Mouse (Mus musculus): ENCODE data around the gene Rpl36-ps4.

DNA sequence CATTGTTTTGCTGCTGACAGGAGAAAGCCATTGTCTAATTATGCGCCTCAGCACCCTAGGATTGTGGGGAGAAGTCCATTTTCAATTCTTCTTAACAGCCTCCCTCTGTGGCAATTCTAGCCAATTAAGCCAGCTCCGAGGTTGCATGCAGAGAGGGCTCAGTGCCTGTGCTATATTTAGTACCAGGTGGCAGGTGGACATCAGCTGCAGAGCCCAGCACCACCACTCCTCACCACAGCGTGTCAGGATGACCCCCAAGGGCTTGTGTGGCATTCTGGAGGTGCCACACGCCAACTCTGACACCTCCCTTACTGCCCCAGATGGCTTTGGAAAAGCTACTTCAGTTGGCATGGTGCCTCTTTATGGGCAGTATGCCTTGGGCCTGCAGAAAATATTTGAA, 48.5 kb upstream of the Rpl36-ps4 start:
- TF ChIP-seq CTCF (IDR thresholded peaks at IDR 0.05; ENCODE audit: borderline replicate concordance, control insufficient read depth, extremely low read depth, insufficient read depth, low read length, poor library complexity) (no peak), POLR2A (IDR thresholded peaks at IDR 0.05; ENCODE audit: control insufficient read depth, extremely low read depth, insufficient read depth, low read length, poor library complexity) (no peak)
